Mouse (Mus musculus) CH12.LX (cell line): ENCODE data around the gene Mrgbp. TPM values are rescaled to one million over a fixed set of nuclear protein-coding genes. Genes with fewer than 3 reads are reported as not detected.

Source experiments
- DNase-seq: peaks from one replicate; pipeline ENCODE4 v3.0.0-alpha.2; 2013; ENCODE audit errors: extremely low read depth
- H3K27ac ChIP-seq: 2 replicates; pipeline ENCODE4 v1.5.1; 2012; ENCODE audit warnings: low read depth, mild to moderate bottlenecking, control low read depth, moderate library complexity; ENCODE audit not compliant: insufficient read depth
- H3K27me3 ChIP-seq: replicated peaks from 2 replicates; pipeline ENCODE3; 2012; ENCODE audit warnings: inconsistent platforms
- H3K36me3 ChIP-seq, 2 experiments: replicated peaks in 1 of 2; 2 replicates each; pipeline versions ENCODE3 to v1.6.1; 2012; ENCODE audit warnings: inconsistent platforms in 1 of 2, low read length in 1 of 2, mild to moderate bottlenecking in 1 of 2, mixed read lengths in 1 of 2, moderate library complexity in 1 of 2; ENCODE audit not compliant: control insufficient read depth in 1 of 2, insufficient read depth in 1 of 2
- H3K4me1 ChIP-seq, 2 experiments: 2 replicates each; pipeline ENCODE4 v1.6.1; 2012; ENCODE audit warnings: inconsistent platforms in 1 of 2, moderate library complexity in 1 of 2; ENCODE audit not compliant: insufficient read depth in 2 of 2, control insufficient read depth in 1 of 2
- H3K4me2 ChIP-seq: 2 replicates; pipeline ENCODE4 v1.6.1; 2012; ENCODE audit warnings: low read depth, mild to moderate bottlenecking, control low read depth; ENCODE audit not compliant: poor library complexity, insufficient read depth, severe bottlenecking
- H3K4me3 ChIP-seq, 3 experiments: fragments of 150-350 bp in 1 of 3; sonication (generic) in 1 of 3; replicated peaks in 1 of 3; 2 replicates each; pipeline versions ENCODE3 to v1.5.1; 2011 to 2012; ENCODE audit warnings: low read depth in 2 of 3, low read length in 2 of 3, mild to moderate bottlenecking in 2 of 3, moderate library complexity in 2 of 3, control low read depth in 1 of 3, improper control_type of control experiment in 1 of 3, inconsistent platforms in 1 of 3, mixed read lengths in 1 of 3; ENCODE audit not compliant: poor library complexity in 1 of 3
- H3K79me2 ChIP-seq: replicated peaks from 2 replicates; pipeline ENCODE4 v1.6.1; 2012; ENCODE audit warnings: mild to moderate bottlenecking, moderate library complexity; ENCODE audit not compliant: control insufficient read depth, poor library complexity, insufficient read depth, severe bottlenecking; ENCODE audit errors: extremely low read depth
- H3K9ac ChIP-seq: 2 replicates; pipeline ENCODE4 v1.6.1; 2012; ENCODE audit warnings: low read depth, mild to moderate bottlenecking, control low read depth, moderate library complexity; ENCODE audit not compliant: insufficient read depth
- H3K9me3 ChIP-seq: replicated peaks from 2 replicates; pipeline ENCODE3; 2012; ENCODE audit warnings: low read length, inconsistent platforms, mixed read lengths
- BHLHE40 ChIP-seq: IDR thresholded peaks from 2 replicates; pipeline ENCODE4 v1.6.1; 2011; ENCODE audit warnings: mild to moderate bottlenecking, low read depth, low read length, improper control_type of control experiment
- CHD1 ChIP-seq: IDR thresholded peaks from 2 replicates; pipeline ENCODE4 v1.6.1; 2012; ENCODE audit warnings: low read depth, low read length, improper control_type of control experiment, inconsistent platforms
- CHD2 ChIP-seq: IDR thresholded peaks from 2 replicates; pipeline ENCODE4 v1.6.1; 2011; ENCODE audit warnings: low read length, improper control_type of control experiment
- CTCF ChIP-seq, 2 experiments: IDR thresholded peaks in 1 of 2; conservative IDR thresholded peaks in 1 of 2; 2 replicates each; pipeline ENCODE4 v1.5.1; 2011 to 2012; ENCODE audit warnings: low read depth in 2 of 2, low read length in 2 of 2, improper control_type of control experiment in 1 of 2, inconsistent platforms in 1 of 2, mild to moderate bottlenecking in 1 of 2, moderate library complexity in 1 of 2
- ELF1 ChIP-seq: IDR thresholded peaks from 2 replicates; pipeline ENCODE4 v1.6.1; 2014; ENCODE audit warnings: low read depth, mild to moderate bottlenecking, inconsistent platforms, low read length, improper control_type of control experiment
- ETS1 ChIP-seq: conservative IDR thresholded peaks from 2 replicates; pipeline ENCODE4 v1.6.1; 2012; ENCODE audit warnings: low read depth, mild to moderate bottlenecking, inconsistent platforms, low read length, improper control_type of control experiment, moderate library complexity
- HCFC1 ChIP-seq: IDR thresholded peaks from 2 replicates; pipeline ENCODE4 v1.6.1; 2012; ENCODE audit warnings: low read depth, mild to moderate bottlenecking, inconsistent platforms, low read length, improper control_type of control experiment
- IRF4 ChIP-seq: IDR thresholded peaks from 2 replicates; pipeline ENCODE4 v1.6.1; 2014; ENCODE audit warnings: low read depth, mild to moderate bottlenecking, inconsistent platforms, low read length, improper control_type of control experiment
- JUN ChIP-seq: IDR thresholded peaks from 2 replicates; pipeline ENCODE4 v1.6.1; 2011; ENCODE audit warnings: low read depth, mild to moderate bottlenecking, low read length, improper control_type of control experiment, moderate library complexity; ENCODE audit not compliant: insufficient read depth
- JUND ChIP-seq: conservative IDR thresholded peaks from 2 replicates; pipeline ENCODE4 v1.6.1; 2011; ENCODE audit warnings: low read depth, low read length, improper control_type of control experiment
- MAFK ChIP-seq: IDR thresholded peaks from 2 replicates; pipeline ENCODE4 v1.6.1; 2011; ENCODE audit warnings: low read length, improper control_type of control experiment; ENCODE audit not compliant: insufficient replicate concordance
- MAX ChIP-seq: IDR thresholded peaks from 2 replicates; pipeline ENCODE4 v1.6.1; 2011; ENCODE audit warnings: low read length, improper control_type of control experiment
- MAZ ChIP-seq: IDR thresholded peaks from 2 replicates; pipeline ENCODE4 v1.6.1; 2012; ENCODE audit warnings: low read depth, mild to moderate bottlenecking, inconsistent platforms, low read length, improper control_type of control experiment, moderate library complexity
- MEF2A ChIP-seq: IDR thresholded peaks from 2 replicates; pipeline ENCODE4 v1.6.1; 2014; ENCODE audit warnings: low read depth, mild to moderate bottlenecking, inconsistent platforms, low read length, improper control_type of control experiment, borderline replicate concordance
- MYC ChIP-seq: IDR thresholded peaks from 2 replicates; pipeline ENCODE4 v1.6.1; 2011; ENCODE audit warnings: low read depth, mild to moderate bottlenecking, improper control_type of control experiment, low read length
- NELFE ChIP-seq: IDR thresholded peaks from 2 replicates; pipeline ENCODE4 v1.6.1; 2011; ENCODE audit warnings: low read depth, low read length, improper control_type of control experiment
- PAX5 ChIP-seq: IDR thresholded peaks from 2 replicates; pipeline ENCODE4 v1.6.1; 2012; ENCODE audit warnings: low read length, inconsistent platforms, mixed read lengths
- POLR2A ChIP-seq: IDR thresholded peaks from 2 replicates; pipeline ENCODE4 v1.6.1; 2011; ENCODE audit warnings: low read depth, mild to moderate bottlenecking, improper control_type of control experiment, low read length
- POLR2AphosphoS2 ChIP-seq: IDR thresholded peaks from 2 replicates; pipeline ENCODE4 v1.6.1; 2011; ENCODE audit warnings: low read depth, low read length, improper control_type of control experiment
- RAD21 ChIP-seq: IDR thresholded peaks from 2 replicates; pipeline ENCODE4 v1.6.1; 2011; ENCODE audit warnings: low read depth, mild to moderate bottlenecking, low read length, improper control_type of control experiment, moderate library complexity
- RCOR1 ChIP-seq: conservative IDR thresholded peaks from 2 replicates; pipeline ENCODE4 v1.6.1; 2012; ENCODE audit warnings: low read depth, mild to moderate bottlenecking, inconsistent platforms, low read length, improper control_type of control experiment
- SMC3 ChIP-seq: IDR thresholded peaks from 2 replicates; pipeline ENCODE4 v1.6.1; 2011; ENCODE audit warnings: low read depth, low read length, improper control_type of control experiment
- TBP ChIP-seq: conservative IDR thresholded peaks from 2 replicates; pipeline ENCODE4 v1.6.1; 2011; ENCODE audit warnings: low read depth, low read length, improper control_type of control experiment
- TCF12 ChIP-seq: IDR thresholded peaks from 2 replicates; pipeline ENCODE4 v1.6.1; 2014; ENCODE audit warnings: low read depth, mild to moderate bottlenecking, inconsistent platforms, low read length, improper control_type of control experiment
- UBTF ChIP-seq: IDR thresholded peaks from 2 replicates; pipeline ENCODE4 v1.6.1; 2012; ENCODE audit warnings: low read depth, mild to moderate bottlenecking, inconsistent platforms, low read length, improper control_type of control experiment, moderate library complexity
- USF1 ChIP-seq: IDR thresholded peaks from 2 replicates; pipeline ENCODE4 v1.6.1; 2014; ENCODE audit warnings: low read depth, mild to moderate bottlenecking, inconsistent platforms, low read length, improper control_type of control experiment
- USF2 ChIP-seq: conservative IDR thresholded peaks from 2 replicates; pipeline ENCODE4 v1.6.1; 2011; ENCODE audit warnings: low read depth, low read length, improper control_type of control experiment
- ZC3H11A ChIP-seq: IDR thresholded peaks from 2 replicates; pipeline ENCODE4 v1.6.1; 2012; ENCODE audit warnings: low read depth, mild to moderate bottlenecking, inconsistent platforms, low read length, improper control_type of control experiment
- ZKSCAN1 ChIP-seq: IDR thresholded peaks from 2 replicates; pipeline ENCODE4 v1.6.1; 2012; ENCODE audit warnings: low read depth, inconsistent platforms, low read length, improper control_type of control experiment, borderline replicate concordance
- ZMIZ1 ChIP-seq: IDR thresholded peaks from 2 replicates; pipeline ENCODE4 v1.6.1; 2012; ENCODE audit warnings: low read depth, mild to moderate bottlenecking, inconsistent platforms, low read length, improper control_type of control experiment
- ZNF384 ChIP-seq: IDR thresholded peaks from 2 replicates; pipeline ENCODE4 v1.6.1; 2012; ENCODE audit warnings: low read depth, low read length, improper control_type of control experiment, inconsistent platforms
- dilution Hi-C: fragments of 300-500 bp; cut with MboI; formaldehyde crosslinking; loops from 2 replicates; pipeline ENCODE4 v1.14.3; 2020; ENCODE audit warnings: low sequenced_read_pairs; ENCODE audit not compliant: extremely low pct_unique_long_range_greater_than_20kb, extremely low pct_ligation_motif_present
- in situ Hi-C: fragments of 300-500 bp; cut with MboI; formaldehyde crosslinking; loops from 3 replicates; pipeline ENCODE4 v1.14.3; 2019; ENCODE audit warnings: low sequenced_read_pairs, low pct_ligation_motif_present, low pct_unique_long_range_greater_than_20kb, mixed read lengths
- polyA plus RNA-seq: library from polyadenylated mRNA; unstranded; fragments of >175 nt; gene quantifications from 2 replicates; pipeline ENCODE4 v1.2.1, GENCODE M21; 2012; ENCODE audit warnings: low read depth; ENCODE audit not compliant: insufficient read length
- total RNA-seq, 2 experiments: library from RNA; depleted of rRNA; stranded (reverse); fragments of 300-350 nt in 1 of 2; fragments of >200 nt in 1 of 2; gene quantifications; 2 replicates each; pipeline ENCODE4 v1.2.3; 2012 to 2014

The Mrgbp gene
- total and polyA plus RNA-seq, 3 experiments, result 31.2 to 64.6 (median 47.5) TPM

GRCm38 (mm10) chr2:180578686-180579085 is 2.4 kb upstream of the Mrgbp start:
- Histone ChIP-seq H3K9ac (no peak overlapping the region), H3K79me2 (peaks cover 7% of the 10 kb centered on the region; the same call in 1 of the 2 replicates)
- dilution Hi-C loops, result no loop called here

DNA sequence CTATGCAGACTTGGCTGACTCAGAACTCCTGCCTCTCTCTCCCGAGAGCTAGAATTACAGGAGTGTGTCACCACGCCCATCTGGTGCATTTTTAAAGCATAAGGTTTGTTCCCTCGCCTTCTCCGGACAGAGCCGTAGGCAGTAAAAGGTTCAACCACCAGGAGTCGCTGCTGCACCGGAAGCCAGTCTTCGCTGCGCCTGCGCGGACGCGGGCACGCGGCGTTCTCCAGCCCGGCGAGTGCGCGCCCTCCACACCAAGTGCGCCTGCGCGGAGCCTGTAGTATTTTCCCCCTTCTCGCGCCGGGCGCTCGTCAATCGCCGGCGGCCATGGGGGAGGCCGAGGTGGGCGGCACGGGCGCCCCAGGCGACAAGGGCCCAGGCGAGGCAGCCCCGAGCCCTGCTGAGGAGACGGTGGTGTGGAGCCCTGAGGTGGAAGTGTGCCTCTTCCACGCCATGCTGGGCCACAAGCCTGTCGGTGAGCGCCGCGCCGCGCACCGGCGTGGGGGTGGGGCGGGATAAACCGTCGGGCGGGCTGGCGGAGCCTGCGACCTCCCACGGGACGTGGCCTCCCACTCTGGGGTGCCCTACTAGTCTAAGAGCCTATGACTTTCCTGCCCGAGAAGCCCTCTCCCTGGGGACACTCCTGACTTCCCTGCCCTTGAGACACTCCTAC is 1.5 kb downstream of the Mrgbp start:
- Histone ChIP-seq H3K36me3 (peaks cover 15 to 41% of the 10 kb centered on the region in 2 experiments), H3K9me3 (no peaks in the 10 kb centered on the region), H3K4me3 (peak overlapping the region; percentile 76 to 94 (median 88)), H3K79me2 (peaks cover 7% of the 10 kb centered on the region; the same call in 1 of the 2 replicates), H3K27me3 (no peaks in the 10 kb centered on the region), H3K9ac (peak overlapping the region; percentile 90), H3K27ac (peak overlapping the region; percentile 64), H3K4me1 (peaks cover 12 to 42% of the 10 kb centered on the region in 2 experiments), H3K4me2 (peak overlapping the region; percentile 90)
- in situ Hi-C loops, result loop anchor here (5.0 kb wide), 1 partner anchor 200 kb away; no protein-coding TSS in a partner anchor
- dilution Hi-C loops, result no loop called here
- peak; percentile 95 for DNase-seq
- peak; percentile 84 for TF ChIP-seq MYC
- no peak; the same call in 1 of the 2 replicates for TF ChIP-seq ZNF384
- no peak for TF ChIP-seq ZC3H11A
- peak; percentile 78 for TF ChIP-seq HCFC1
- peak; percentile 91 for TF ChIP-seq MAX
- TF ChIP-seq PAX5, result no peak
- TF ChIP-seq USF1, result no peak
- TF ChIP-seq MAFK, result no peak
- TF ChIP-seq CHD1, result no peak
- peak; percentile 94 for TF ChIP-seq ELF1
- TF ChIP-seq TBP, result peak; percentile 87
- TF ChIP-seq TCF12, result peak; percentile 77
- TF ChIP-seq JUN, result 0 out of 2 replicates have a peak, but pooled peaks have one; percentile 14
- TF ChIP-seq UBTF, result peak; percentile 89; the same call in 1 of the 2 replicates
- TF ChIP-seq CTCF (conservative IDR thresholded peaks at IDR 0.05 in 1 of 2, IDR thresholded peaks at IDR 0.05 in 1 of 2; ENCODE audit: low read depth in 2 of 2, low read length in 2 of 2), result peak; percentile 70 to 97
- TF ChIP-seq ZKSCAN1, result no peak
- peak; percentile 51; the same call in 1 of the 2 replicates for TF ChIP-seq POLR2AphosphoS2
- no peak for TF ChIP-seq JUND
- TF ChIP-seq MAZ, result no peak; the same call in 1 of the 2 replicates
- TF ChIP-seq BHLHE40, result peak; percentile 72
- TF ChIP-seq RCOR1, result 0 out of 2 replicates have a peak, but pooled peaks have one; percentile 71
- peak; percentile 80 for TF ChIP-seq ZMIZ1
- TF ChIP-seq USF2, result no peak
- peak; percentile 42; the same call in 1 of the 2 replicates for TF ChIP-seq ETS1
- TF ChIP-seq POLR2A, result peak; percentile 89
- peak; percentile 55 for TF ChIP-seq RAD21

More at GRCm38 (mm10) chr2:180578686-180579085, 2.4 kb upstream of the Mrgbp start:
- in situ Hi-C loops, result loop anchor here (5.0 to 10.0 kb wide), 3 partner anchors 106 to 304 kb away; partner anchors contain the start of gene Cables2
- Histone ChIP-seq H3K36me3 (peaks cover 0 to 4% of the 10 kb centered on the region in 2 experiments), H3K4me1 (peaks cover 9 to 34% of the 10 kb centered on the region in 2 experiments; a peak in 3 of 4 replicates), H3K9me3 (no peaks in the 10 kb centered on the region), H3K4me2 (no peak overlapping the region), H3K27me3 (no peaks in the 10 kb centered on the region), H3K4me3 (no peak overlapping the region), H3K27ac (no peak overlapping the region)
- DNase-seq, result peak; percentile 71
- TF ChIP-seq CHD2, result no peak
- no peak for TF ChIP-seq ETS1
- TF ChIP-seq POLR2AphosphoS2, result no peak
- TF ChIP-seq IRF4, result 0 out of 2 replicates have a peak, but pooled peaks have one; percentile 21
- TF ChIP-seq MEF2A, result 0 out of 2 replicates have a peak, but pooled peaks have one; percentile 32
- TF ChIP-seq RCOR1, result no peak
- peak; percentile 92 for TF ChIP-seq SMC3
- TF ChIP-seq RAD21, result peak; percentile 98
- peak; percentile 86 to 98 for TF ChIP-seq CTCF (conservative IDR thresholded peaks at IDR 0.05 in 1 of 2, IDR thresholded peaks at IDR 0.05 in 1 of 2; ENCODE audit: low read depth in 2 of 2, low read length in 2 of 2)
- peak; percentile 58; the same call in 1 of the 2 replicates for TF ChIP-seq NELFE
- TF ChIP-seq ZC3H11A, result peak; percentile 65
